ENCODE assay signal across 8 mouse cellular contexts in the genomic region with DNA sequence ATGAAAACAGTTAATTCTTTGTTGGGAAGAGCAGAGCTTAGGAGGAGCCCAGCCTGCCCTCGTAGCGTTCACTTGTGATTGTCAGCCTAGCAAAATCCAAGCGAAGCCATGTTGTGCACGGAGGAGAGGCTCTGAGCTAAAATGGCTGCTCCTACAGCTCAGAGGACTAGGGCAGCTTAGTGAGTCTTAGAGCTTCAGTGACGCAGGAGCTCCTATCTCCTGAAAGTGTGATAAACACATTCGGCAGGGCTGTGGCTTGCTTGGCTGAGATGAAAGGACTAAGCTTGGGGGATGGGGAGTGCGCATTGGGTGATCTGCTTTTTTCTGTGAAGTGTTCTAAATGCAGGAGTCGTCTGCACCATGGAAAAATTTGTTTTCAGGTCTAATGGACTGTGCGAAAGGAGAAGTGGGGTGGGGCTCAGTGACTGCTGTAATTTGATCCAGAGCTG.
DNase-seq lines count a peak whose midpoint lies in the region; ATAC-seq lines count a peak whose summit lies in the region.

No protein-coding gene starts in this region.

- H3K27ac ChIP-seq in forebrain, embryonic 15.5 days (replicated peaks), result peak overlapping the region; percentile 89
- peak overlapping the region; percentile 89 for H3K27ac ChIP-seq in hindbrain, embryonic 16.5 days (ENCODE audit: low read depth, low read length)

- H3K9me3 ChIP-seq in forebrain, embryonic 15.5 days, result no peaks in the 10 kb centered on the region
- H3K9me3 ChIP-seq in hindbrain, embryonic 16.5 days (ENCODE audit: control insufficient read depth, low read length), result no peaks in the 10 kb centered on the region

- intact Hi-C loops in left cerebral cortex, postnatal 25 days (cut with DNase I), result loop anchor here (2.0 kb wide), 1 partner anchor 57 kb away; no protein-coding TSS in a partner anchor

- peaks cover 34% of the 10 kb centered on the region for H3K36me3 ChIP-seq in forebrain, embryonic 15.5 days
- H3K36me3 ChIP-seq in hindbrain, embryonic 16.5 days (ENCODE audit: control insufficient read depth, insufficient read depth, low read length), result peaks cover 24% of the 10 kb centered on the region

- no peak overlapping the region for H3K9ac ChIP-seq in forebrain, embryonic 15.5 days (replicated peaks)
- H3K9ac ChIP-seq in hindbrain, embryonic 16.5 days (ENCODE audit: low read depth, low read length), result peak overlapping the region; percentile 37; the same call in 1 of the 2 replicates

- H3K27me3 ChIP-seq in forebrain, embryonic 15.5 days, result no peaks in the 10 kb centered on the region
- H3K27me3 ChIP-seq in hindbrain, embryonic 16.5 days (replicated peaks; ENCODE audit: control insufficient read depth, insufficient read depth, low read length), result no peaks in the 10 kb centered on the region

- peak overlapping the region; percentile 20 for H3K4me2 ChIP-seq in forebrain, embryonic 15.5 days (replicated peaks)
- H3K4me2 ChIP-seq in hindbrain, embryonic 16.5 days (ENCODE audit: low read length), result peak overlapping the region; percentile 44

- H3K4me3 ChIP-seq in forebrain, embryonic 15.5 days, result no peak overlapping the region
- H3K4me3 ChIP-seq in hindbrain, embryonic 16.5 days (ENCODE audit: low read length), result no peak overlapping the region

- peak; percentile 81 for ATAC-seq in forebrain, embryonic 15.5 days (replicated peaks)
- ATAC-seq in hindbrain, embryonic 16.5 days, result peak; percentile 86
- ATAC-seq in megakaryocyte progenitor cell, adult 5-6 weeks (replicated peaks; ENCODE audit: poor library complexity), result peak; percentile 88
- ATAC-seq in CD4-positive, CD25-positive, alpha-beta regulatory T cell, adult 4 months, result no peak

- 3% methylated on average over 9 of the region's 9 CpGs for WGBS in forebrain, embryonic 15.5 days
- 10% methylated on average over 9 of the region's 9 CpGs for WGBS in hindbrain, embryonic 16.5 days

- peaks cover 46% of the 10 kb centered on the region for H3K4me1 ChIP-seq in forebrain, embryonic 15.5 days
- peaks cover 21% of the 10 kb centered on the region for H3K4me1 ChIP-seq in hindbrain, embryonic 16.5 days (ENCODE audit: control insufficient read depth, insufficient read depth, low read depth, low read length)

- peak; percentile 52 for DNase-seq in MN1 (ENCODE audit: low spot score)
- peak; percentile 37 for DNase-seq in cerebellum, adult 11-12 months
- DNase-seq in left cerebral cortex, postnatal 25 days (ENCODE audit: low spot score in 2 of 2), result peak; percentile 25 to 68
- DNase-seq in right cerebral cortex, postnatal 10 days (ENCODE audit: low spot score in 2 of 2), result peak; percentile 52 to 74
